Mouse (Mus musculus): ENCODE measurements at regions not wholly inside any gene's neighbourhood (a gene's known extent, or its start where the extent isn't known, plus 50 kb on each side); places are given as distances from the start of the nearest gene placed in this dataset.

GRCm38 (mm10) chr3:102386091-102386490 is 83.6 kb upstream of the Ngf start:
- Histone ChIP-seq H3K27ac (no peak overlapping the region), H3K4me3 (no peak overlapping the region)
- TF ChIP-seq CTCF (conservative IDR thresholded peaks at IDR 0.05) = no peak
- no peak for DNase-seq (ENCODE audit: low spot score in 2 of 2)

- no peak overlapping the region for H3K27ac ChIP-seq
- no peak for DNase-seq (ENCODE audit: low spot score in 2 of 2)
- no peak overlapping the region for H3K4me3 ChIP-seq
- TF ChIP-seq CTCF (conservative IDR thresholded peaks at IDR 0.05) = no peak
Measured at GRCm38 (mm10) chr3:102384596-102384995, 85.1 kb upstream of the Ngf start.

DNA sequence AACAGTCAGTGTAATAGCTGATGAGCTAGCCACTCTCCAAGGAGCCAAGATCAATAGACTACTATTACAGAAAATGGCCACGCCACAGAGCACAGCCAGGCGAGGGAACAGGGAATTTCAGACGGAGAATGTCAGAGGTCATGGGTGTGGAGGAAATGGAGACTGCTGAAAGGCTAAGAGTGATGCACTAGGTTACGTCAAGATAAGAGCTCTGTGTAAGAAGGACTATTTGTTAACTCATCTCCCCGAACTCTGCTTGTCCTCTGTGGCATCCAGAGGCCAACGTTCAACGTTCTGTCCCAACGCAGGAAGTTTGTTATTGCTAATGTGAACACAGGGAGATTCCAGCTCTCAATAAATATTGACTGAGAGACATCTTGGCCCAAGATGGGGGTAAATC is 86.0 kb upstream of the Ngf start:
- H3K27ac ChIP-seq = no peak overlapping the region
- H3K4me3 ChIP-seq = no peak overlapping the region
- no peak for TF ChIP-seq CTCF (conservative IDR thresholded peaks at IDR 0.05)
- no peak for DNase-seq (ENCODE audit: low spot score in 2 of 2)

DNA sequence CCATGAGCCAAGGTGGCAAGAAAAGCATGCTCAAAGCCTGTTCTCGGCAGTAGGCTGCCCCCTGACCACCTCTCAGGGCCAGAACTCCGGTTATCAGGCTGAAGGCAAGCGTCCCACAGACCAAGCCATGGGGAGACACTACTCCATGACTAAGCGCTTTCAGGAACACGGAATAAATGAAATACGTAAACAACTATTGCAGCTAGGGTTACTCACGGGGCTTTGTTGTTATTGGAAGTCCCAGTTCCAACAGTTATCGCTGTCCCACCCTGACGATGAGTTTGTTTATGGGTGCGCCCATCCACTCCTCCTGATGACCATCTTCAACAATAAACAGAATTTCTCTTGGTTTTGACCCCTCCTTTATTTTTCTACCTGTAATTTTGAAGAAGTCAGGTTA is 88.0 kb upstream of the Ngf start:
- DNase-seq (ENCODE audit: low spot score in 2 of 2) = no peak
- no peak overlapping the region for H3K27ac ChIP-seq
- TF ChIP-seq CTCF (conservative IDR thresholded peaks at IDR 0.05) = no peak
- H3K4me3 ChIP-seq = no peak overlapping the region

DNA sequence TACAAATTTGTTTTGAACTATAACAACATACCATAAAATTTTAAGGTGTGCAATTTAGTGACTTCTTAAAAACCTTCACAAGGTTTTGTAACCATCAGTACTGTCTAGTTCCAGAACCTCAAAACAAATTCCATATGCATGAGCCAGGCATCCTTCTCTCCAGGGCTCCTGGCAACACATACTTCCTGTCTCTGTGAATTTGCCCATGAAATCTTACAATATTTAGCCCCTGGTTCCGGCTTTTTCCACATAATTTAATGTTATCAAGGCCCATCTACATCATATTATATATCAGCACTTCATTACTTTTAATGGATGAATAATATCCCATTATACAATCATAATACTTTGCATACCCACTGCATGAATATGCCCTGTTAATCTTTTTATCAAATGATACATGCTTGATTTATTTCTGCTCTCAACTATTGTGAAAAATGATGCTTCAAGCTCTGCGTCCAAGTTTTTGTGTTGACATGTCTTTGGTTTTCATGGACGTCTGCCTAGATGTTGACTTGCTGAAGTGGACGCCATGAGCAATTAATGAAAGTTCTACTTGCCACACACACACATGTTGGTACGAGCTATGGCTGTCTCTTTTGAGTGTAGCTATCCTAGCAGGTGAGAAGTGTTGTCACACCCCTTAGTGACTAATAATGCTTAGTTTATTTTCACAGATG is 95.2 kb upstream of the Ngf start:
- no peak overlapping the region for H3K27ac ChIP-seq
- TF ChIP-seq CTCF (conservative IDR thresholded peaks at IDR 0.05) = no peak
- H3K4me3 ChIP-seq = no peak overlapping the region
- no peak for DNase-seq (ENCODE audit: low spot score in 2 of 2)

DNA sequence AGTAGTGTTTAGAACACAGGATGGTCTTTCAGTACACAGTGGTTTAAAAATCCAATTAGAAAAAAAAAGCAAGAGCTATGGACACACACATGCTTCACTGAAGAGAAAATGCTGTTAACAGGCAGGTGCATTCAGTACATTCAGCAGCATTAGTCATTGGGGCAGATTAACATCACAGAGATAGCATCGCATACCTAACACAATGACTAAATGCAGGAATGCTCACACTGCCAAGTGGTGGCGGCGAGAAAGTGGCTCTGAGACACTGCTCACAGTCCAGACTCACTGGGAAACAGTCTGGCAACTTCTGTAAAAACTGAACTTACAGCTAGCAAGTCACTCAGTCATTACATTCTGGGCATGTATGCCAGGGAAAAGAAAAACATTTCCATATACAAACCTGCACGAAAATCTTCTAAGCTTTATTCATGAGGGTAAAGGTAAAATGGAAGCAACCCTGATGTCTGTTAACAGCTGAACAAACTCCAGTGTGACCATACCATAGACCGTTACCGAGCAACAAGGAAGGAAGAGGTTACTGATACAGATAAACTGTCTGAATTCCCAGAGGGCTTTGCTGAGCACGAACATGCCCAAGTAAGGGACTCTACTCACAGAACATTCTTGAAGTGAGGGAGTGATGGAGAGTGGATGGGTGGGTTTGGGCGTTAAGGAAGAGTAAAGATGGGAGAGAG is 97.4 kb upstream of the Ngf start:
- no peak overlapping the region for H3K27ac ChIP-seq
- no peak for DNase-seq (ENCODE audit: low spot score in 2 of 2)
- no peak overlapping the region for H3K4me3 ChIP-seq
- TF ChIP-seq CTCF (conservative IDR thresholded peaks at IDR 0.05) = no peak

DNA sequence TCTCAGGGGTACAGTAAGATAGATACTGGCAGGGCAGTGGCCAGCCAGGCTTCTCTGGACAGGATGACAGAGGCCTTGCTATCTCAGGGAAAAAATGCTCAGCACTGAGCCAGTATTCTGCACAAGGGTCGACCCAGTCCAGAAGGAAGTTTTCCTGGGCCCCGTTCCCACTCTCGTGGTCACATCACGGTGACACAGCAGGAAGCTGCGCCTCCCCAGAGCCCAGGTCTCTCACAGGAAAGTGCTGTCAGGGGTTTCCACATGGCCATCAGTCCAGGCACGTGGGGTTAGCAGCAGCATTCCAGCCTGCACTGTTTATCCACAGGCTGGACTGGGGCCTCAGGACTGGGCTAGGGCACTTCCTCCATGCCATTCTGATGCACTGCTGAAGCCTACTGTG is 103.5 kb upstream of the Ngf start:
- no peak for DNase-seq (ENCODE audit: low spot score in 2 of 2)
- H3K4me3 ChIP-seq = no peak overlapping the region
- no peak overlapping the region for H3K27ac ChIP-seq
- TF ChIP-seq CTCF (conservative IDR thresholded peaks at IDR 0.05) = no peak

DNA sequence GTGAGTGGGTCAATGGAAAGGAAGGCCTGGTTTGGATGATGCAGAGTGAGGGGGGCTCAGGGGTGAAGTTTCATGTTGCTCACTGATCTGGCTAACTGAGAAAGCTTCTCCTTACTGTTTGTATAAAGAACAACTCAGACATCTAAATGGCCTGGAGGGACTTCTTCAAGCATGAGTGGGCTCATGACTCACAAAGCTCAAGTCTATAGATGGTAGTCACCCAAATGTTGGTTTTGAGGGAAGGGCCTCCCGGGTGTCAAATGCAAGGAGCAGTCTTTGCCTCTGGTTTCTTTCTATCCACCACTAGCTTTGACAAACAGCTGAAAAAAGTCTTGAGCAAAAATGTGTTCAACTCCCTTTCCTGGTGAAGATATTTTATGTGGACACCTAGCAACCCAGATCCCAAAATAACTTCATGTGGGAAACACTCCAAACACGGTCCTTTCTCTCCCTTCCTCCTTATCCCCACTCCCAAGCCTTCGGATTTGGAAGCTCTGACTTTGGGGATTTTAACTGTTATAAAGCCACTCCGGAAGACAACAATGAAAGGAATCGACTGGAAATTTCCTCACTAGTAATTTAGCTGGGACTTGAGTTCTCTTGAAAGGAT is 105.3 kb upstream of the Ngf start:
- Histone ChIP-seq H3K27ac (no peak overlapping the region), H3K4me3 (no peak overlapping the region)
- DNase-seq (ENCODE audit: low spot score in 2 of 2) = no peak
- TF ChIP-seq CTCF (conservative IDR thresholded peaks at IDR 0.05) = no peak

- Histone ChIP-seq H3K4me3 (no peak overlapping the region), H3K27ac (no peak overlapping the region)
- no peak for DNase-seq (ENCODE audit: low spot score in 2 of 2)
- no peak for TF ChIP-seq CTCF (conservative IDR thresholded peaks at IDR 0.05)
Measured at GRCm38 (mm10) chr3:102360732-102361280, 108.9 kb upstream of the Ngf start.

- no peak overlapping the region for H3K27ac ChIP-seq
- TF ChIP-seq CTCF (conservative IDR thresholded peaks at IDR 0.05) = no peak
- no peak for DNase-seq (ENCODE audit: low spot score in 2 of 2)
Measured at GRCm38 (mm10) chr3:102358801-102359200, 110.9 kb upstream of the Ngf start.

DNA sequence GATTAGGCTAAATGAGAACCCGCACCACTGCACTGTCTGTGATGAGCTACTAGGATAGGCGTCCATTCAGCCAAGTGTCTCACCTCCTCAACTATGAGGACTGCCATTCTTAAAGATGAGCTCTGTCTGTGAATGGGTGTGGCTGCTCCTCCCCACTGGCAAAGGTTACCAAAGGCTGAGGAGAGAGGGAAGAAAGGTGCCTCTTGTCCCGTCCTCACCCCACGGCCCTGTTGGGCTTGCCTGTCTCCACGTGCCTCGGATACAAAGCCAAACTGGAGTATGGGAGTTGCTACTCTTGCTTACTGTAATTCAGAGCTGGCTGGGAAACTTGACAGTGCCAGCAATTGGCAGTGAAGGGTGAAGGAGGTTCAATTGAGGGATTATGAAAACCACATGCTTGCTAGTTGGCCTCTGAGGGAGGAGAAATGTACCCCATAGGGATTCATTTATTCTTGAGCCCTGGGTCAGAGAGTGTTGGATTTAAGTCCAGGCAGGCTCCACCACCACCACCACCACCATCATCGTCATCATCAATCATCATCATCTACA is 112.6 kb upstream of the Ngf start:
- no peak overlapping the region for H3K4me3 ChIP-seq
- DNase-seq (ENCODE audit: low spot score in 2 of 2) = no peak
- H3K27ac ChIP-seq = no peak overlapping the region
- TF ChIP-seq CTCF (conservative IDR thresholded peaks at IDR 0.05) = no peak

More at GRCm38 (mm10) chr3:102358801-102359200, 110.9 kb upstream of the Ngf start:
- H3K4me3 ChIP-seq = no peak overlapping the region

GRCm38 (mm10) chr3:102355352-102355751 is 114.4 kb upstream of the Ngf start:
- H3K27ac ChIP-seq = no peak overlapping the region
- TF ChIP-seq CTCF (conservative IDR thresholded peaks at IDR 0.05) = no peak
- no peak for DNase-seq (ENCODE audit: low spot score in 2 of 2)
- H3K4me3 ChIP-seq = no peak overlapping the region

- Histone ChIP-seq H3K27ac (no peak overlapping the region), H3K4me3 (no peak overlapping the region)
- no peak for DNase-seq (ENCODE audit: low spot score in 2 of 2)
- TF ChIP-seq CTCF (conservative IDR thresholded peaks at IDR 0.05) = no peak
Measured at GRCm38 (mm10) chr3:102354771-102355170, 114.9 kb upstream of the Ngf start.

Measured in layer of hippocampus, adult 2 months (tissue).